Mouse (Mus musculus) neural tube, embryonic 15.5 days (tissue): Measurements from ENCODE around the gene 1110008P14Rik. TPM values are rescaled to one million over a fixed set of nuclear protein-coding genes. Genes with fewer than 3 reads are reported as not detected.
A peak's percentile ranks its signal among the peaks of the same experiment; 100 is the strongest.

Source experiments
- ATAC-seq: fragments of 200-750 bp; cut with Nextera tagmentation; 2 replicates; pipeline ENCODE4 v1.8.0; 2017; ENCODE audit warnings: mild to moderate bottlenecking, moderate TSS enrichment, moderate library complexity; ENCODE audit not compliant: low FRiP score
- H3K27ac ChIP-seq: fragments of 300-500 bp; sonication (generic); replicated peaks from 2 replicates; pipeline ENCODE4 v1.5.1; 2015; ENCODE audit warnings: mild to moderate bottlenecking, inconsistent platforms
- H3K27me3 ChIP-seq: fragments of 300-500 bp; sonication (generic); replicated peaks from 2 replicates; pipeline ENCODE4 v1.6.1; 2015; ENCODE audit warnings: inconsistent platforms
- H3K36me3 ChIP-seq: fragments of 300-500 bp; sonication (generic); 2 replicates; pipeline ENCODE4 v1.6.1; 2015; ENCODE audit warnings: inconsistent platforms
- H3K4me1 ChIP-seq: fragments of 300-500 bp; sonication (generic); 2 replicates; pipeline ENCODE4 v1.6.1; 2015; ENCODE audit warnings: inconsistent platforms
- H3K4me2 ChIP-seq: fragments of 300-500 bp; sonication (generic); 2 replicates; pipeline ENCODE4 v1.6.1; 2015; ENCODE audit warnings: inconsistent platforms, mild to moderate bottlenecking, moderate library complexity
- H3K4me3 ChIP-seq: fragments of 300-500 bp; sonication (generic); replicated peaks from 2 replicates; pipeline ENCODE4 v1.5.1; 2015; ENCODE audit warnings: mild to moderate bottlenecking, inconsistent platforms
- H3K9ac ChIP-seq: fragments of 300-500 bp; sonication (generic); replicated peaks from 2 replicates; pipeline ENCODE4 v1.6.1; 2015; ENCODE audit warnings: mild to moderate bottlenecking, inconsistent platforms
- H3K9me3 ChIP-seq: fragments of 300-500 bp; sonication (generic); replicated peaks from 2 replicates; pipeline ENCODE4 v1.6.1; 2016; ENCODE audit warnings: inconsistent platforms
- WGBS: fragments of 180-500 bp; shearing (Covaris S2); methylation state at CpG from one replicate; pipeline ENCODE4 v1.1.7; 2015; ENCODE audit warnings: mixed read lengths; 5-methylcytosine and 5-hydroxymethylcytosine counted together
- polyA plus RNA-seq: library from polyadenylated mRNA; unstranded; fragments of >200 nt; fragmentation: Nextera tagmentation; extraction: Ambion mirVana; gene quantifications from 2 replicates; pipeline ENCODE4 v1.2.1, GENCODE M21; 2015

Gene 1110008P14Rik
- polyA plus RNA-seq, 1 experiment from 2014 or later, result 195 TPM

DNA sequence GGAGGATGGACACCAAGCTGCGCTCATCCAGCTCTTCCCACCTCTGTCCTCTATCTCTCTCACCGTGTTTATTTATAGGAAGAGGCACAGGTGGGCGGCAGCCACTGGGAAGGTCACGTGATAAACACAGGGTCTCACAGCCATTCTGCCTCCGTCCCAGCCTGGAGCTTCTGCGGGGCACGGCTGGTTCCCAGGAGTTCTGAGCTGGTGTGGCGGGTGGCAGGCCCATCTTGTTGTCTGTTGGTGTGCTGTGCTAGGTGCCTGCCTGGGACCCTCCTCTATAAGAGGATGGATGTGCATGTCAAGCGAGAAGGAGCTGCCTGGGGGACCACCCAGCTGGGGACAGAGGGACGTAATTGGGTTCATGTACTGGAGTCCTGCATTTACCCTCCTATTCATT lies 23.4 kb downstream of the 1110008P14Rik start:
- Histone ChIP-seq H3K4me3 (no peak overlapping the region), H3K4me2 (no peak overlapping the region), H3K9me3 (no peaks in the 10 kb centered on the region), H3K36me3 (no peaks in the 10 kb centered on the region), H3K27me3 (peaks cover 3% of the 10 kb centered on the region; the same call in 1 of the 2 replicates), H3K9ac (no peak overlapping the region), H3K4me1 (peaks cover 21% of the 10 kb centered on the region), H3K27ac (no peak overlapping the region)
- WGBS, result 71% methylated on average over 10 of the region's 10 CpGs
- ATAC-seq, result no peak

- Histone ChIP-seq H3K9me3 (no peaks in the 10 kb centered on the region), H3K4me1 (peaks cover 21% of the 10 kb centered on the region), H3K27ac (no peak overlapping the region), H3K4me3 (no peak overlapping the region), H3K27me3 (peaks cover 3% of the 10 kb centered on the region; the same call in 1 of the 2 replicates), H3K4me2 (no peak overlapping the region), H3K36me3 (no peaks in the 10 kb centered on the region), H3K9ac (no peak overlapping the region)
- no peak for ATAC-seq
- WGBS, result 79% methylated on average over 3 of the region's 3 CpGs
These were observed 24.0 kb downstream of the 1110008P14Rik start for GRCm38 (mm10) chr2:32357710-32358109.

GRCm38 (mm10) chr2:32356216-32356615 lies 25.5 kb downstream of the 1110008P14Rik start:
- no peak for ATAC-seq
- Histone ChIP-seq H3K9me3 (no peaks in the 10 kb centered on the region), H3K27me3 (no peaks in the 10 kb centered on the region), H3K9ac (no peak overlapping the region), H3K27ac (no peak overlapping the region), H3K36me3 (no peaks in the 10 kb centered on the region), H3K4me2 (no peak overlapping the region), H3K4me3 (no peak overlapping the region), H3K4me1 (peaks cover 22% of the 10 kb centered on the region)
- WGBS, result 84% methylated on average over 10 of the region's 10 CpGs

DNA sequence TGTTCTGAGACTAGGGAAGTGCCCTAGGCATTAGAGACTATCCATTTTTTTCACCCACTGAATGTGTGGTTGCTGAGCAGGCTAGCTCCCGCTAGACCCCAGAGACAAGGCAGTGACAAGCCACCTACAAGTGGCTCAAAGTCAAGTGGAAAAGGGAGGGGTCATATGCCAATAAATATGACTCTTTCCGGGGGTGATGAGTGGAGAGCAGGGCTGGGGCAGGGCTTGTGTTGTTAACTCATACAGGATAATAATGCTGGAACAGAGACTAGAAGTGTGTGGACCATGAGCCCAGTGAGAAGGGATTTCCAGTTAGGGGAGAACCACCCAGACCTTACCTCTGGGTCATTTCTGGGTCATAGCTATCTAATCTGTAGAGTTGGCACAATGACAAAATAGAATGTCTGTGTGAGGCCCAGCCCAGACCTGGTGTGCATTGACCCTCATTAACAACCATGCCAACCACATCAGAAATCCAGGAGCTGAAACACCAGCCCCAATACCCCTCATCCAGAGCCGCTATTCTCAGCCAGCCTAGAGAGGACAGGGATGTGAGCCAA lies 27.3 kb downstream of the 1110008P14Rik start:
- no peak for ATAC-seq
- no peak overlapping the region for H3K4me3 ChIP-seq
- H3K9me3 ChIP-seq, result no peaks in the 10 kb centered on the region
- no peaks in the 10 kb centered on the region for H3K27me3 ChIP-seq
- no peak overlapping the region for H3K4me2 ChIP-seq
- no peaks in the 10 kb centered on the region for H3K36me3 ChIP-seq
- H3K4me1 ChIP-seq, result peaks cover 32% of the 10 kb centered on the region
- 93% methylated on average over 3 of the region's 3 CpGs for WGBS
- H3K27ac ChIP-seq, result no peak overlapping the region
- no peak overlapping the region for H3K9ac ChIP-seq

- no peaks in the 10 kb centered on the region for H3K9me3 ChIP-seq
- H3K4me1 ChIP-seq, result peaks cover 34% of the 10 kb centered on the region
- H3K27me3 ChIP-seq, result no peaks in the 10 kb centered on the region
- ATAC-seq, result no peak
- H3K27ac ChIP-seq, result no peak overlapping the region
- H3K36me3 ChIP-seq, result peaks cover 6% of the 10 kb centered on the region; the same call in 1 of the 2 replicates
- no peak overlapping the region for H3K9ac ChIP-seq
- WGBS, result 75% methylated on average over 6 of the region's 6 CpGs
- peak overlapping the region; percentile 79; the same call in 1 of the 2 replicates for H3K4me2 ChIP-seq
- no peak overlapping the region for H3K4me3 ChIP-seq
These were observed 27.9 kb downstream of the 1110008P14Rik start for GRCm38 (mm10) chr2:32353836-32354235.

GRCm38 (mm10) chr2:32353007-32353542 lies 28.7 kb downstream of the 1110008P14Rik start, which contains the start of gene Dnm1:
Gene Dnm1 (minus strand): TSS chr2:32353338.
- H3K9ac ChIP-seq, result peak within 1 kb of the TSS; percentile 91
- H3K36me3 ChIP-seq, result peaks cover 10% of the 10 kb centered on the region; the same call in 1 of the 2 replicates
- peak within 1 kb of the TSS; percentile 98 for H3K27ac ChIP-seq
- ATAC-seq, result peak; percentile 73
- WGBS, result under 1% methylated on average over 63 of the region's 63 CpGs
- peak within 1 kb of the TSS; percentile 79 for H3K4me2 ChIP-seq
- peak within 1 kb of the TSS; percentile 83 for H3K4me3 ChIP-seq
- H3K9me3 ChIP-seq, result no peaks in the 10 kb centered on the region
- H3K4me1 ChIP-seq, result peaks cover 34% of the 10 kb centered on the region
- H3K27me3 ChIP-seq, result no peaks in the 10 kb centered on the region

GRCm38 (mm10) chr2:32352151-32353006 lies 29.4 kb downstream of the 1110008P14Rik start, which contains the start of gene Ciz1:
Gene Ciz1 (plus strand): TSS chr2:32352327.
- H3K36me3 ChIP-seq, result peaks cover 13% of the 10 kb centered on the region; the same call in 1 of the 2 replicates
- H3K27me3 ChIP-seq, result no peaks in the 10 kb centered on the region
- peaks cover 34% of the 10 kb centered on the region for H3K4me1 ChIP-seq
- peak within 1 kb of the TSS; percentile 98 for H3K27ac ChIP-seq
- peak; percentile 71 for ATAC-seq
- 3% methylated on average over 32 of the region's 52 CpGs for WGBS
- H3K9ac ChIP-seq, result peak within 1 kb of the TSS; percentile 91
- H3K9me3 ChIP-seq, result no peaks in the 10 kb centered on the region
- peak within 1 kb of the TSS; percentile 83 for H3K4me3 ChIP-seq
- H3K4me2 ChIP-seq, result peak within 1 kb of the TSS; percentile 79

DNA sequence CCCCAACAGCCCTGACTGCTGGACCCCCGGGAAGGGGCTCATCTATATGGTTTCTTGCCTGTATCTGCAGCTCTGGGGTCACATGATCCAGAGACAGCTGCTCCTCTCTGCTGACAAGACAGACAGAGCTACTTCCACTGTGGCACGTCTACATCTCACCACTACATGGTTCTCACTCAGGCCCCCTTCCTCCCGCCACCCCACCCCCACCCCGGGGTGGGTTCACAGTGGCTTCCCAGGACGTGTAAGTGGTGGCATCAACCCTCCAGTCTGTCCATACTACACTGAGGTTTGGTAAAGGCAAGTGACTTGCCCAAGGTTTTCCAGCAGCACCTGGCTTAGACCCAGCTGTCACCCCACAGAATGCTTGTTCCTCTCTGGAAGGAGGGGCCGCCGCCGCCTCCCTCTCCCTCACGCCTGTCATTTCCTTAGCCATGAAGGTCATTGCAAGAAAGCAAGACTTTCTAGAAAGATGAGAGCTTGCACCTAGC lies 30.2 kb downstream of the 1110008P14Rik start:
- H3K4me3 ChIP-seq, result peak overlapping the region; percentile 83
- peak overlapping the region; percentile 79 for H3K4me2 ChIP-seq
- peaks cover 13% of the 10 kb centered on the region; the same call in 1 of the 2 replicates for H3K36me3 ChIP-seq
- no peaks in the 10 kb centered on the region for H3K27me3 ChIP-seq
- ATAC-seq, result peak; percentile 10; the same call in 1 of the 2 replicates
- WGBS, result 44% methylated on average over 9 of the region's 9 CpGs
- H3K27ac ChIP-seq, result peak overlapping the region; percentile 98
- peak overlapping the region; percentile 91 for H3K9ac ChIP-seq
- no peaks in the 10 kb centered on the region for H3K9me3 ChIP-seq
- H3K4me1 ChIP-seq, result peaks cover 39% of the 10 kb centered on the region

GRCm38 (mm10) chr2:32350471-32351051 lies 31.2 kb downstream of the 1110008P14Rik start:
- no peak for ATAC-seq
- WGBS, result 49% methylated on average over 13 of the region's 13 CpGs
- H3K9me3 ChIP-seq, result no peaks in the 10 kb centered on the region
- peaks cover 13% of the 10 kb centered on the region; the same call in 1 of the 2 replicates for H3K36me3 ChIP-seq
- no peaks in the 10 kb centered on the region for H3K27me3 ChIP-seq
- H3K9ac ChIP-seq, result no peak overlapping the region
- H3K4me2 ChIP-seq, result peak overlapping the region; percentile 79
- H3K4me3 ChIP-seq, result no peak overlapping the region; the same call in 1 of the 2 replicates
- H3K4me1 ChIP-seq, result peaks cover 39% of the 10 kb centered on the region
- no peak overlapping the region for H3K27ac ChIP-seq

- H3K36me3 ChIP-seq, result peaks cover 13% of the 10 kb centered on the region; the same call in 1 of the 2 replicates
- no peak overlapping the region for H3K27ac ChIP-seq
- no peak overlapping the region for H3K4me3 ChIP-seq
- H3K9me3 ChIP-seq, result no peaks in the 10 kb centered on the region
- no peak overlapping the region for H3K9ac ChIP-seq
- WGBS, result 67% methylated on average over 8 of the region's 8 CpGs
- no peak for ATAC-seq
- H3K4me2 ChIP-seq, result peak overlapping the region; percentile 79; the same call in 1 of the 2 replicates
- peaks cover 39% of the 10 kb centered on the region for H3K4me1 ChIP-seq
- H3K27me3 ChIP-seq, result no peaks in the 10 kb centered on the region
These were observed 32.0 kb downstream of the 1110008P14Rik start for GRCm38 (mm10) chr2:32349625-32350255.

DNA sequence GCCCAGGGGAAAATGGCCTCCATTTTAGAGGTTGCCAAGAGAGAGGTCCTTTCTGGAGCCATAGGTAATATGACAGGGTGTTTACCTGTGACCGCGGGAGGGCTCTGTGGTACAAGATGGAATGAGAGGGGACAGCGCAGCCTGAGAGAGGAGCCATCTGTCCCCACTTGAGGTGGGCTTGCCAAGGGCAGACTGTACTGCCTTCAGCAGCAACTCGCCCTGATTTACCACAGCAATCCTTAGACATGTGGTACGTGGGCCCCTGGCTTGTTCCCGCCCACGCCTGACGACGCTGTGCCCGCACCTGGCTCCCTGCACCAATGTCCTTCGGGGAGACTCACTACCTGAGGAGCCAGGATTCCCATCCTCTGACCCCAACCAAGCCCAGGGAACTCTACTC lies 33.4 kb downstream of the 1110008P14Rik start:
- Histone ChIP-seq H3K4me2 (no peak overlapping the region), H3K27ac (no peak overlapping the region), H3K9ac (no peak overlapping the region), H3K27me3 (no peaks in the 10 kb centered on the region), H3K4me1 (peaks cover 40% of the 10 kb centered on the region), H3K4me3 (no peak overlapping the region), H3K36me3 (peaks cover 13% of the 10 kb centered on the region; the same call in 1 of the 2 replicates), H3K9me3 (no peaks in the 10 kb centered on the region)
- whole genome bisulfite sequencing, result 85% methylated on average over 11 of the region's 11 CpGs
- ATAC-seq, result no peak
